Mouse (Mus musculus) midbrain, embryonic 16.5 days (tissue): ENCODE measurements around the gene Kcp. TPM values are rescaled to one million over a fixed set of nuclear protein-coding genes. Genes with fewer than 3 reads are reported as not detected.

ENCODE experiments used
- ATAC-seq: fragments of 200-750 bp; cut with Nextera tagmentation; 2 replicates; pipeline ENCODE4 v1.8.0; 2017; ENCODE audit warnings: moderate TSS enrichment
- H3K27ac ChIP-seq: fragments of 300-500 bp; sonication (generic); 2 replicates; pipeline ENCODE4 v1.5.1; 2014; ENCODE audit warnings: mild to moderate bottlenecking, low read length, mixed read lengths
- H3K27me3 ChIP-seq: fragments of 300-500 bp; sonication (generic); 2 replicates; pipeline ENCODE4 v1.6.1; 2014; ENCODE audit warnings: low read depth, low read length, mixed read lengths; ENCODE audit not compliant: control insufficient read depth, insufficient read depth
- H3K36me3 ChIP-seq: fragments of 300-500 bp; sonication (generic); 2 replicates; pipeline ENCODE4 v1.6.1; 2014; ENCODE audit warnings: mild to moderate bottlenecking, low read length, moderate library complexity, mixed read lengths; ENCODE audit not compliant: control insufficient read depth, insufficient read depth
- H3K4me1 ChIP-seq: fragments of 300-500 bp; sonication (generic); 2 replicates; pipeline ENCODE4 v1.6.1; 2014; ENCODE audit warnings: mild to moderate bottlenecking, low read length, mixed read lengths; ENCODE audit not compliant: control insufficient read depth, insufficient read depth
- H3K4me2 ChIP-seq: fragments of 300-500 bp; sonication (generic); 2 replicates; pipeline ENCODE4 v1.6.1; 2014; ENCODE audit warnings: mild to moderate bottlenecking, low read length, mixed read lengths
- H3K4me3 ChIP-seq: fragments of 300-500 bp; sonication (generic); 2 replicates; pipeline ENCODE4 v1.5.1; 2014; ENCODE audit warnings: low read depth, mild to moderate bottlenecking, low read length, moderate library complexity, mixed read lengths
- H3K9ac ChIP-seq: fragments of 300-500 bp; sonication (generic); 2 replicates; pipeline ENCODE4 v1.6.1; 2014; ENCODE audit warnings: low read depth, low read length, mixed read lengths
- H3K9me3 ChIP-seq: fragments of 300-500 bp; sonication (generic); replicated peaks from 2 replicates; pipeline ENCODE4 v1.6.1; 2014; ENCODE audit warnings: mild to moderate bottlenecking, low read length, mixed read lengths; ENCODE audit not compliant: control insufficient read depth, poor library complexity, severe bottlenecking
- WGBS: fragments of 180-500 bp; shearing (Covaris S2); extraction: QIAGEN DNeasy Blood & Tissue Kit; methylation state at CpG from one replicate; pipeline ENCODE4 v1.1.7; 2014; 5-methylcytosine and 5-hydroxymethylcytosine counted together
- polyA plus RNA-seq: library from polyadenylated mRNA; unstranded; fragments of >200 nt; fragmentation: Nextera tagmentation; extraction: Ambion mirVana; gene quantifications from 2 replicates; pipeline ENCODE4 v1.2.1, GENCODE M21; 2015

The Kcp gene
- polyA plus RNA-seq, 1 experiment from 2014 or later, result 16.7 TPM

DNA sequence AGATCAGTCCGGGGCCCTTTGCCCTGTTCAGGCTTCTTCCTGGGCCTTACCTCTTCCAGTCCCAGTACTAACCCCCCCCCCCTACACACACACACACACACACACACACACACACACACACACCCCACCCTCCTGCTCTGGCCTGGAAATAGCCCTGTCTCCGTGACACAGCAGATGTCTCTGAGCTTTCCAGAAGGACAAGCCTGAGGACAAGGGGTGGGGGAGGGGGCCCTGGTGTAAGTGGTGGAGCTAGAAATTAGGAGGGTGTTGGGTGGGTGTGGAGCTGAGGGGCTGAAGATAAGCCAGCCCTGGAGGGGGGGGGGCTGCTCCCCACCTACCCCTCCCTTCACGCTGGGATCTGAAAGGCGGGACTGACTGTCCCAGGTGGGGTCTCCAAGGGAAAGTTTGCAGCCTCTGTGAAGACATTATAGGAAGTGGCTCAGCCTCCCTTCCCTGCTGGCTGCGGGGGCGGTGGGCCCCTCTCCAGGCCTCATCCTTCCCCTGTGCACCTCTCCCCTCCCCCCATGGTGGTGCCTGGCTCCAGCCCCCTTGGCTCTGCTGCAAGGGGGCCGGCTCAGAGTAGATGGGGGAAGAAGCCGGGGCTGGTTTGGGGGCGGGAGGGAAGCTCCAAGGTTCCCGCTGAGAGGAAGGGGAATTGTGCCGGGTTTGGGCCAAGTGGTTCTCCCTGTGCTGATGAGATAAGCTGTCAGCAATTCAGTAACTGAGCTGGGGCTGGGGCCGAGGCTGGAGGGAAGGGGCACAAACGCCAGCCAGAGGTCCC lies 72.7 kb downstream of the Kcp start:
- peaks cover 27% of the 10 kb centered on the region for H3K27me3 ChIP-seq
- no peaks in the 10 kb centered on the region for H3K9me3 ChIP-seq
- no peak overlapping the region for H3K27ac ChIP-seq
- H3K4me2 ChIP-seq, result peak overlapping the region; percentile 25
- WGBS, result 6% methylated on average over 13 of the region's 13 CpGs
- peak; percentile 37; the same call in 1 of the 2 replicates for ATAC-seq
- H3K4me3 ChIP-seq, result no peak overlapping the region; the same call in 1 of the 2 replicates
- H3K9ac ChIP-seq, result no peak overlapping the region
- H3K36me3 ChIP-seq, result no peaks in the 10 kb centered on the region
- peaks cover 21% of the 10 kb centered on the region for H3K4me1 ChIP-seq

GRCm38 (mm10) chr6:29433804-29434795 lies 73.7 kb downstream of the Kcp start:
- Histone ChIP-seq H3K9me3 (no peaks in the 10 kb centered on the region), H3K9ac (peak overlapping the region; percentile 61; the same call in 1 of the 2 replicates), H3K4me3 (peak overlapping the region; percentile 41), H3K36me3 (no peaks in the 10 kb centered on the region), H3K4me2 (peak overlapping the region; percentile 75), H3K4me1 (peaks cover 21% of the 10 kb centered on the region), H3K27ac (no peak overlapping the region; the same call in 1 of the 2 replicates), H3K27me3 (peaks cover 27% of the 10 kb centered on the region)
- 7% methylated on average over 27 of the region's 27 CpGs for WGBS
- no peak for ATAC-seq

DNA sequence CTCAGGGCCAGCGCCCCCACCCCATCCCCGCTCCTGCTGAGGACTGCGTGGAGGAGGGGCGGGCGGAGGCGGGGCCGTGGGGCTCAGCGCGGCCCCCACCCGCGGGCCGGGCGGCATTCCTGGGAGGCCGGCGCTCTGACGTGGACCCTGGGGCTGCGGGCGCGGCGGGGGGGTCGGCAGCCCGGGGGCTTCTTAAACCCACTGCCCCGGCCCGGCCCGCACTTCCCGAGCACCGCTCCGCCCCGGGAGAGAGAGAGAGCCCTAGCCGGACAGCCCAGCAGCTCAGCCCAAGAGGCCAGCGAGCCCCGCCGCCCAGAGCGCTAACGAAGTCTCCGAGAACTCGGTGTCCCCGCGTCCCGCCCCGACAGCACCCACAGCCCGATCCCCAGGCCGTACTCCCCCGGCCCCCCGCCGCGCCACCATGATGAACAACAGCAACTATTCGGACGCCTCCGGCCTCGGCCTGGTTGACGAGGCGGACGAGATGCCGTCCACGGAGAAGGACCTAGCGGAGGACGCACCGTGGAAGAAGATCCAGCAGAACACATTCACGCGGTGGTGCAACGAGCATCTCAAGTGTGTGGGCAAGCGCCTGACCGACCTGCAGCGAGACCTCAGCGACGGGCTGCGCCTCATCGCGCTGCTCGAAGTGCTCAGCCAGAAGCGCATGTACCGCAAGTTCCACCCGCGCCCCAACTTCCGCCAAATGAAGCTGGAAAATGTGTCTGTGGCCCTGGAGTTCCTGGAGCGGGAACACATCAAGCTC lies 74.5 kb downstream of the Kcp start, which contains the start of gene Flnc:
Gene Flnc (plus strand): TSS at position 219 of the 766 bp plus-strand sequence.
- H3K4me2 ChIP-seq, result peak within 1 kb of the TSS; percentile 75
- H3K27ac ChIP-seq, result no peak within 1 kb of the TSS; the same call in 1 of the 2 replicates
- H3K4me1 ChIP-seq, result peaks cover 21% of the 10 kb centered on the region
- H3K4me3 ChIP-seq, result peak within 1 kb of the TSS; percentile 41
- H3K27me3 ChIP-seq, result peaks cover 27% of the 10 kb centered on the region
- WGBS, result under 1% methylated on average over 65 of the region's 77 CpGs
- H3K9me3 ChIP-seq, result no peaks in the 10 kb centered on the region
- H3K36me3 ChIP-seq, result no peaks in the 10 kb centered on the region
- peak within 1 kb of the TSS; percentile 61 for H3K9ac ChIP-seq
- no peak for ATAC-seq

GRCm38 (mm10) chr6:29432676-29433037 lies 75.1 kb downstream of the Kcp start:
- Histone ChIP-seq H3K9me3 (no peaks in the 10 kb centered on the region), H3K9ac (peak overlapping the region; percentile 61), H3K27me3 (peaks cover 27% of the 10 kb centered on the region), H3K36me3 (no peaks in the 10 kb centered on the region), H3K4me1 (peaks cover 21% of the 10 kb centered on the region), H3K4me2 (peak overlapping the region; percentile 75), H3K27ac (no peak overlapping the region), H3K4me3 (peak overlapping the region; percentile 41)
- no peak for ATAC-seq

DNA sequence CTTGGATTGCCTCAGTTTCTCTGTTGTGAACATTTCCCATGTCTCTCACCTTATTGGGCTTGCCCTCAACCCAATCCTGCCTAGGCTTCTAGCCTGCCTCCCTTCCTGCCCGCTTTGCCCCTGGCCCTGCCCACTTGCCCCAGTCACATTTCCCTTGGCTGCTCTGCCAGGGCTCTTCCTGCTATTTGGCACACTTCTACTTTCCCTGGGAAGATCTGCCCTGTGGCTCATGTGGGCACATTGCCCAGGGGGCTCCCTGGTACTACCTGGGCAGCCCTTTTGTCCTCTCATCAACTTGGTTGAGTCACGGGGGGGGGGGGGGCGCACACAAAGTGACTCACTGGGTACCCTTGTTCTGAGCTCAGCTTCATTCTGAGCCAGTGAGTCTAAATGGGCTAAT lies 75.6 kb downstream of the Kcp start:
- Histone ChIP-seq H3K9me3 (no peaks in the 10 kb centered on the region), H3K9ac (no peak overlapping the region), H3K4me2 (no peak overlapping the region), H3K36me3 (no peaks in the 10 kb centered on the region), H3K4me3 (no peak overlapping the region), H3K27me3 (peaks cover 27% of the 10 kb centered on the region), H3K27ac (no peak overlapping the region), H3K4me1 (peaks cover 21% of the 10 kb centered on the region)
- ATAC-seq, result no peak
- WGBS, result 48% methylated on average over 3 of the region's 3 CpGs

DNA sequence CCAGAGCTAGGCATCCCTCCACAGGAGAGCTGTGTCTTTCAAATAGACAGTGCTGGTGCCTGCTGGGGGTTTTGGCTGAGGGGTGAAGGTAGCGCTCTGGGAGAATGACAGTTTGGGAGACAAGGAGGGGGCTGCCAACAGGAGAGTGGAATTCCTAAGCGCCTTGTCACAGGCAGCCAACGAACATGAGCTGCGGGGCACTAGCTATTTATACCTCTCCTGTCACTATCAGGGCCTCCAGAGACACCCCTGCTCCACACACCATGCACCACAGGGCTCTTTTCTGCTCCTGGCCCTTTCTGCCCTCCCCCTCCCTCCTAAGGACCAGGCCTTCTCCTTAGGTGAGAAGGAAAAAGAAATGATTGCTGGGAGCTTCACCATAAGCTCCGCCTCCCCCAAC lies 76.3 kb downstream of the Kcp start:
- Histone ChIP-seq H3K9me3 (no peaks in the 10 kb centered on the region), H3K27ac (no peak overlapping the region), H3K9ac (no peak overlapping the region), H3K27me3 (peaks cover 27% of the 10 kb centered on the region), H3K4me2 (no peak overlapping the region), H3K4me1 (peaks cover 20% of the 10 kb centered on the region), H3K36me3 (no peaks in the 10 kb centered on the region), H3K4me3 (no peak overlapping the region)
- 23% methylated on average over 5 of the region's 5 CpGs for WGBS
- ATAC-seq, result no peak

GRCm38 (mm10) chr6:29430681-29431420 lies 76.9 kb downstream of the Kcp start:
- peaks cover 25% of the 10 kb centered on the region for H3K27me3 ChIP-seq
- 45% methylated on average over 15 of the region's 15 CpGs for WGBS
- ATAC-seq, result no peak
- peaks cover 16% of the 10 kb centered on the region for H3K4me1 ChIP-seq
- no peak overlapping the region for H3K4me3 ChIP-seq
- no peaks in the 10 kb centered on the region for H3K9me3 ChIP-seq
- no peak overlapping the region for H3K27ac ChIP-seq
- H3K4me2 ChIP-seq, result no peak overlapping the region
- H3K36me3 ChIP-seq, result no peaks in the 10 kb centered on the region
- no peak overlapping the region for H3K9ac ChIP-seq

DNA sequence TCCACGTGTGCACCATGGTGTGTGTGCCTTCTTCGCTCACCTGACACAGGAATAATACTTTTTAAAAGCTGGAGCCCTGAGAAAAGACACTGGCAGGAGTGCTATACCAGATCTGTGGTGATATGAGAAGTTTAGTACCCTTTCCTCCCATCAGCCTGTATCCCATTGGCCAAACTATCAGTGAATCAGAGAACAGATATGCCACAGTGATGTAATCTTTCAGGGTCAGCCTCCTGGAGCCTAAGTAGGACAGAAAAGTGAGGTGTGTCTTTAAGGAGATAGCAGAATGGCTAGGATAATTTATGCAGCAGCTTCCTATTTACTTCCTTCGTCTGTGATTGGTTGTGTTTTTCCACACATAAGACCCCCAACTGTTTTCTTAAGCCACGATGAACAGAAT lies 79.6 kb downstream of the Kcp start:
- peaks cover 4% of the 10 kb centered on the region for H3K4me1 ChIP-seq
- no peaks in the 10 kb centered on the region for H3K9me3 ChIP-seq
- H3K4me2 ChIP-seq, result no peak overlapping the region
- no peak overlapping the region for H3K4me3 ChIP-seq
- H3K36me3 ChIP-seq, result no peaks in the 10 kb centered on the region
- H3K27me3 ChIP-seq, result peaks cover 5% of the 10 kb centered on the region
- no peak overlapping the region for H3K27ac ChIP-seq
- WGBS, result 53% methylated on average over 4 of the region's 4 CpGs
- no peak overlapping the region for H3K9ac ChIP-seq
- ATAC-seq, result no peak
